Mouse (Mus musculus) ES-Bruce4 (cell line): Measurements from ENCODE around the gene Apof. TPM values are rescaled to one million over a fixed set of nuclear protein-coding genes. Genes with fewer than 3 reads are reported as not detected.
"Not testable (repeated sequence)": the region's sequence is repeated elsewhere in the genome, so short reads cannot be mapped to it uniquely, and the experiment has no call there.

ENCODE experiments used
- H3K27ac ChIP-seq: 2 replicates; pipeline ENCODE4 v1.5.1; 2012; ENCODE audit warnings: low read length, inconsistent platforms; ENCODE audit not compliant: insufficient read depth
- H3K27me3 ChIP-seq: 2 replicates; pipeline ENCODE4 v1.6.1; 2012; ENCODE audit warnings: mild to moderate bottlenecking, low read length, inconsistent platforms; ENCODE audit not compliant: control insufficient read depth, poor library complexity, insufficient read depth, severe bottlenecking
- H3K36me3 ChIP-seq: 2 replicates; pipeline ENCODE4 v1.6.1; 2012; ENCODE audit warnings: inconsistent platforms, mild to moderate bottlenecking, low read length, moderate library complexity; ENCODE audit not compliant: control insufficient read depth, poor library complexity, insufficient read depth, severe bottlenecking
- H3K4me1 ChIP-seq: one replicate; pipeline ENCODE4 v1.8.1; 2011; ENCODE audit warnings: low read length; ENCODE audit not compliant: control insufficient read depth, insufficient read depth
- H3K4me3 ChIP-seq: 2 replicates; pipeline ENCODE4 v1.5.1; 2011; ENCODE audit warnings: low read depth, mild to moderate bottlenecking, low read length
- H3K9ac ChIP-seq: 2 replicates; pipeline ENCODE4 v1.6.1; 2012; ENCODE audit warnings: low read depth, mild to moderate bottlenecking, inconsistent platforms; ENCODE audit not compliant: poor library complexity, severe bottlenecking
- H3K9me3 ChIP-seq: replicated peaks from 2 replicates; pipeline ENCODE4 v1.6.1; 2012; ENCODE audit warnings: mild to moderate bottlenecking, low read length, inconsistent platforms; ENCODE audit not compliant: control insufficient read depth, poor library complexity, insufficient read depth, severe bottlenecking
- CTCF ChIP-seq: IDR thresholded peaks from one replicate; pipeline ENCODE4 v1.8.1; 2011; ENCODE audit warnings: low read depth, low read length
- EP300 ChIP-seq: IDR thresholded peaks from 2 replicates; pipeline ENCODE4 v1.6.1; 2011; ENCODE audit warnings: low read depth, low read length; ENCODE audit not compliant: insufficient read depth
- POLR2A ChIP-seq: IDR thresholded peaks from one replicate; pipeline ENCODE4 v1.8.1; 2011; ENCODE audit warnings: low read length; ENCODE audit not compliant: insufficient read depth
- polyA plus RNA-seq: library from polyadenylated mRNA; stranded (reverse); fragments of >200 nt; gene quantifications from 2 replicates; pipeline ENCODE4 v1.2.4, GENCODE M21; 2011; ENCODE audit warnings: low read depth; ENCODE audit not compliant: missing spikeins, insufficient read depth, insufficient read length

Gene Apof
- polyA plus RNA-seq, 1 experiment: not detected

- H3K27me3 ChIP-seq: no peaks in the 10 kb centered on the region
- H3K4me3 ChIP-seq: peak within 1 kb of the TSS; percentile 7; the same call in 1 of the 2 replicates
- TF ChIP-seq EP300 (no peak), CTCF (no peak), POLR2A (no peak)
- no peaks in the 10 kb centered on the region for H3K4me1 ChIP-seq
- H3K36me3 ChIP-seq: peaks cover 31% of the 10 kb centered on the region
- H3K9ac ChIP-seq: no peak within 1 kb of the TSS
- no peak within 1 kb of the TSS for H3K27ac ChIP-seq
- H3K9me3 ChIP-seq: no peaks in the 10 kb centered on the region
Measured at GRCm38 (mm10) chr10:128253677-128254255, 14.7 kb upstream of the Apof start, which contains the start of gene Apon. TSS of gene Apon (plus strand) at chr10:128254096.

GRCm38 (mm10) chr10:128255925-128256324, 12.5 kb upstream of the Apof start:
- no peaks in the 10 kb centered on the region for H3K4me1 ChIP-seq
- H3K4me3 ChIP-seq: no peak overlapping the region
- H3K27ac ChIP-seq: no peak overlapping the region
- no peaks in the 10 kb centered on the region for H3K9me3 ChIP-seq
- H3K9ac ChIP-seq: no peak overlapping the region
- H3K27me3 ChIP-seq: no peaks in the 10 kb centered on the region
- H3K36me3 ChIP-seq: peaks cover 16% of the 10 kb centered on the region
- TF ChIP-seq EP300 (no peak), POLR2A (no peak), CTCF (no peak)

- H3K36me3 ChIP-seq: peaks cover 12% of the 10 kb centered on the region
- no peak overlapping the region for H3K9ac ChIP-seq
- no peaks in the 10 kb centered on the region for H3K27me3 ChIP-seq
- H3K4me3 ChIP-seq: no peak overlapping the region
- no peaks in the 10 kb centered on the region for H3K4me1 ChIP-seq
- no peaks in the 10 kb centered on the region for H3K9me3 ChIP-seq
- TF ChIP-seq EP300 (no peak), POLR2A (no peak), CTCF (no peak)
- no peak overlapping the region for H3K27ac ChIP-seq
Measured at GRCm38 (mm10) chr10:128256328-128256727, 12.1 kb upstream of the Apof start.

GRCm38 (mm10) chr10:128258953-128259352, 9.5 kb upstream of the Apof start:
- no peaks in the 10 kb centered on the region for H3K27me3 ChIP-seq
- TF ChIP-seq POLR2A (no peak), CTCF (no peak), EP300 (no peak)
- H3K27ac ChIP-seq: no peak overlapping the region
- peaks cover 1% of the 10 kb centered on the region for H3K4me1 ChIP-seq
- H3K36me3 ChIP-seq: no peaks in the 10 kb centered on the region
- no peaks in the 10 kb centered on the region for H3K9me3 ChIP-seq
- no peak overlapping the region for H3K9ac ChIP-seq
- H3K4me3 ChIP-seq: no peak overlapping the region

- Histone ChIP-seq H3K9ac (no peak overlapping the region), H3K4me3 (no peak overlapping the region), H3K36me3 (no peaks in the 10 kb centered on the region), H3K27ac (no peak overlapping the region), H3K9me3 (no peaks in the 10 kb centered on the region), H3K27me3 (no peaks in the 10 kb centered on the region), H3K4me1 (peaks cover 1% of the 10 kb centered on the region)
- TF ChIP-seq CTCF: no peak
- no peak for TF ChIP-seq POLR2A
- TF ChIP-seq EP300: no peak
Measured at GRCm38 (mm10) chr10:128259946-128260345, 8.5 kb upstream of the Apof start.

- not testable (repeated sequence) for H3K27ac ChIP-seq, H3K36me3 ChIP-seq, H3K4me3 ChIP-seq, H3K27me3 ChIP-seq, H3K9me3 ChIP-seq, H3K9ac ChIP-seq, H3K4me1 ChIP-seq
Measured at GRCm38 (mm10) chr10:128260376-128260775, 8.1 kb upstream of the Apof start.

- Histone ChIP-seq H3K9me3 (no peaks in the 10 kb centered on the region), H3K27me3 (no peaks in the 10 kb centered on the region), H3K27ac (no peak overlapping the region), H3K4me3 (peak overlapping the region; percentile 72), H3K36me3 (no peaks in the 10 kb centered on the region), H3K4me1 (peaks cover 1% of the 10 kb centered on the region), H3K9ac (peak overlapping the region; percentile 67)
- TF ChIP-seq EP300 (no peak), POLR2A (peak; percentile 32)
Measured at GRCm38 (mm10) chr10:128262300-128262699, 6.2 kb upstream of the Apof start.
